In the genomic region with DNA sequence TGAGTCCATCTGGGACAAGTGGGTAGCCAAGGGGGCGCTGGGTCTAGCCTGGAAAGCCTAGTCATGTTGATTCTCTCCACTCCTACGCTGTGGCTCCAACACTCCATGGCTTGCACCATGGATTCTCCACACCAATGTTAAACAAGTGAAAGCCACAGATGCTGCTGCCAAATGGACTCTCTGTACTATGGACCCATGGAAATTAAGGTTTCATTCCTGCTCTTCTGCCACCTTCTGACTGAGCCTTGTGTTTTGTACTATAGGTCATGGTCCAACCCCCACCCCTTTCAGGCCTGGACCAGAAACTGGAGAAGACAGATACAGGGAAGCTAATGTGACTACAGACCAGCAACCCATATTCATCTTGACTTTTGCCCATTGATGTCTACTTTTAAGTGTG, we compare ENCODE assay signal across 31 mouse cellular contexts. TPM values are rescaled to one million over a fixed set of nuclear protein-coding genes. Genes with fewer than 3 reads are reported as not detected.
A peak's percentile ranks its signal among the peaks of the same experiment; 100 is the strongest.
DNase-seq lines count a peak whose midpoint lies in the region; ATAC-seq and TF ChIP-seq lines count a peak whose summit lies in the region.
"Had no signal": no experiment of that assay in that cellular context is flagged by ENCODE, and none has a peak within 500 bp of the region (broad histone marks: within the 10 kb centered on the region; RNA-seq: fewer than 3 reads in every experiment).

No protein-coding gene starts in this region.

- H3K27ac ChIP-seq in liver, postnatal 0 days (ENCODE audit: low read depth): no peak overlapping the region
- no peak overlapping the region for H3K27ac ChIP-seq in liver, embryonic 11.5 days (ENCODE audit: low read depth, low read length)
- H3K27ac ChIP-seq in kidney, embryonic 16.5 days (ENCODE audit: low read length): no peak overlapping the region
- H3K27ac ChIP-seq: embryonic facial prominence, embryonic 10.5 days; embryonic facial prominence, embryonic 15.5 days; forebrain, embryonic 12.5 days; hindbrain, embryonic 10.5 days; layer of hippocampus, adult 2 months; midbrain, embryonic 12.5 days; neural tube, embryonic 13.5 days; stomach, postnatal 0 days had no signal

- no peak for TF ChIP-seq EP300 in liver, postnatal 0 days (IDR thresholded peaks at IDR 0.05; ENCODE audit: low read depth)

- H3K4me3 ChIP-seq in liver, postnatal 0 days (ENCODE audit: low read depth, low read length): no peak overlapping the region
- H3K4me3 ChIP-seq in liver, embryonic 11.5 days (ENCODE audit: low read depth, low read length): no peak overlapping the region
- no peak overlapping the region for H3K4me3 ChIP-seq in kidney, embryonic 16.5 days (ENCODE audit: low read length)
- H3K4me3 ChIP-seq: embryonic facial prominence, embryonic 10.5 days; embryonic facial prominence, embryonic 15.5 days; forebrain, embryonic 12.5 days; hindbrain, embryonic 10.5 days; layer of hippocampus, adult 2 months; megakaryocyte, embryonic 14.5 days; midbrain, embryonic 12.5 days; neural tube, embryonic 13.5 days had no signal

- ATAC-seq in liver, postnatal 0 days: peak; percentile 62
- no peak for ATAC-seq in liver, embryonic 11.5 days (replicated peaks; ENCODE audit: low FRiP score)
- ATAC-seq in kidney, embryonic 16.5 days (ENCODE audit: low FRiP score, low TSS enrichment): 0 out of 2 replicates have a peak, but pooled peaks have one; percentile 61
- ATAC-seq: hindbrain, embryonic 16.5 days; lung, postnatal 0 days had no signal

- DNase-seq in liver, postnatal 0 days: no peak
- no peak for DNase-seq in liver, embryonic 11.5 days (ENCODE audit: low spot score)
- peak; percentile 62 to 85 for DNase-seq in kidney, postnatal 25 days
- DNase-seq in thymus, postnatal 4 days: no peak
- no peak for DNase-seq in cerebellum, adult 9-10 months
- DNase-seq: adrenal gland, adult 2 months; adrenal gland, postnatal 36 days; B cell, adult 2 months; cerebellum, adult 18-20 months; cerebellum, postnatal 14 days; gastrocnemius, postnatal 10 days; heart, postnatal 14 days; left cerebral cortex, postnatal 4 days; liver; lung, adult 18-20 months; lung, postnatal 4 days; right cerebral cortex, postnatal 4 days had no signal

- 84% methylated on average over 2 of the region's 2 CpGs for WGBS in liver, postnatal 0 days (ENCODE audit: insufficient replicate concordance)
- WGBS in liver, embryonic 11.5 days: 88% methylated on average over 2 of the region's 2 CpGs
- WGBS in kidney, embryonic 16.5 days: 83% methylated on average over 2 of the region's 2 CpGs

- H3K4me1 ChIP-seq in liver, postnatal 0 days (ENCODE audit: insufficient read depth): no peaks in the 10 kb centered on the region
- peaks cover 4% of the 10 kb centered on the region; the same call in 1 of the 2 replicates for H3K4me1 ChIP-seq in liver, embryonic 11.5 days (replicated peaks; ENCODE audit: control insufficient read depth, insufficient read depth, low read length)
- no peaks in the 10 kb centered on the region for H3K4me1 ChIP-seq in kidney, embryonic 16.5 days (ENCODE audit: insufficient read depth, low read length)
- H3K4me1 ChIP-seq: embryonic facial prominence, embryonic 15.5 days; forebrain, embryonic 12.5 days; hindbrain, embryonic 10.5 days; midbrain, embryonic 12.5 days; neural tube, embryonic 13.5 days had no signal

- no peak overlapping the region for H3K4me2 ChIP-seq in liver, postnatal 0 days (ENCODE audit: low read depth, low read length)
- H3K4me2 ChIP-seq in liver, embryonic 11.5 days: no peak overlapping the region
- no peak overlapping the region for H3K4me2 ChIP-seq in kidney, embryonic 16.5 days (replicated peaks; ENCODE audit: low read depth, low read length)
- H3K4me2 ChIP-seq: embryonic facial prominence, embryonic 15.5 days; forebrain, embryonic 12.5 days; midbrain, embryonic 12.5 days; neural tube, embryonic 13.5 days had no signal

- H3K9ac ChIP-seq in liver, postnatal 0 days (replicated peaks): no peak overlapping the region
- H3K9ac ChIP-seq in liver, embryonic 11.5 days (ENCODE audit: low read depth, low read length): no peak overlapping the region
- H3K9ac ChIP-seq in kidney, embryonic 16.5 days (replicated peaks; ENCODE audit: low read length): no peak overlapping the region
- H3K9ac ChIP-seq: embryonic facial prominence, embryonic 15.5 days; forebrain, embryonic 12.5 days; midbrain, embryonic 12.5 days; neural tube, embryonic 13.5 days had no signal

- no peaks in the 10 kb centered on the region for H3K27me3 ChIP-seq in liver, postnatal 0 days (ENCODE audit: insufficient read depth, low read length)
- H3K27me3 ChIP-seq in liver, embryonic 11.5 days (replicated peaks; ENCODE audit: control insufficient read depth, insufficient read depth, low read length): no peaks in the 10 kb centered on the region
- no peaks in the 10 kb centered on the region for H3K27me3 ChIP-seq in kidney, embryonic 16.5 days (ENCODE audit: insufficient read depth, low read length)
- H3K27me3 ChIP-seq: embryonic facial prominence, embryonic 15.5 days; megakaryocyte, embryonic 14.5 days; midbrain, embryonic 12.5 days; neural tube, embryonic 13.5 days had no signal

- TF ChIP-seq CTCF in liver, postnatal 0 days (IDR thresholded peaks at IDR 0.05; ENCODE audit: low read depth): no peak

- no peaks in the 10 kb centered on the region for H3K36me3 ChIP-seq in liver, postnatal 0 days (replicated peaks; ENCODE audit: insufficient read depth, low read length)
- H3K36me3 ChIP-seq in liver, embryonic 11.5 days (ENCODE audit: control insufficient read depth, insufficient read depth, low read length): no peaks in the 10 kb centered on the region
- H3K36me3 ChIP-seq in kidney, embryonic 16.5 days (ENCODE audit: insufficient read depth, low read length): no peaks in the 10 kb centered on the region
- H3K36me3 ChIP-seq: embryonic facial prominence, embryonic 10.5 days; embryonic facial prominence, embryonic 15.5 days; forebrain, embryonic 12.5 days; hindbrain, embryonic 10.5 days; midbrain, embryonic 12.5 days; neural tube, embryonic 13.5 days had no signal

- H3K9me3 ChIP-seq in liver, postnatal 0 days (ENCODE audit: low read length): no peaks in the 10 kb centered on the region
- H3K9me3 ChIP-seq in liver, embryonic 11.5 days (ENCODE audit: control insufficient read depth, low read length): no peaks in the 10 kb centered on the region
- H3K9me3 ChIP-seq in kidney, embryonic 16.5 days (ENCODE audit: low read length): no peaks in the 10 kb centered on the region
- H3K9me3 ChIP-seq: embryonic facial prominence, embryonic 10.5 days; embryonic facial prominence, embryonic 15.5 days; forebrain, embryonic 12.5 days; hindbrain, embryonic 10.5 days; midbrain, embryonic 12.5 days; neural tube, embryonic 13.5 days had no signal

RNA-seq across cellular contexts. Expression of a gene that starts 12.4 kb away (rescaled TPM):
- 25.2 and 31.1 TPM in 2 replicates for polyA plus RNA-seq in liver, postnatal 0 days (2015; fragmentation: Nextera tagmentation; extraction: Ambion mirVana)
- 126 and 129 TPM in 2 replicates for polyA plus RNA-seq in liver, embryonic 11.5 days (2014; fragmentation: Nextera tagmentation; extraction: Ambion mirVana)
- 66.6 and 76.6 TPM in 2 replicates for polyA plus RNA-seq in kidney, embryonic 16.5 days (2015; fragmentation: Nextera tagmentation; extraction: Ambion mirVana)

RNA-seq across cellular contexts. Expression of a gene that starts 47.1 kb away (rescaled TPM):
- not detected in 2 replicates for polyA plus RNA-seq in liver, postnatal 0 days (2015; fragmentation: Nextera tagmentation; extraction: Ambion mirVana)
- polyA plus RNA-seq in liver, embryonic 11.5 days (2014; fragmentation: Nextera tagmentation; extraction: Ambion mirVana): not detected in 2 replicates
- not detected in 2 replicates for polyA plus RNA-seq in kidney, embryonic 16.5 days (2015; fragmentation: Nextera tagmentation; extraction: Ambion mirVana)
- polyA plus RNA-seq: adrenal gland, adult 2 months; embryonic facial prominence, embryonic 10.5 days; embryonic facial prominence, embryonic 15.5 days; forebrain, embryonic 12.5 days; heart, embryonic 14.5 days; hindbrain, embryonic 10.5 days; intestine, embryonic 14.5 days; lung, postnatal 0 days; midbrain, embryonic 12.5 days had no signal

RNA-seq across cellular contexts. Expression of a gene that starts 56.2 kb away (rescaled TPM):
- polyA plus RNA-seq in liver, postnatal 0 days (2015; fragmentation: Nextera tagmentation; extraction: Ambion mirVana): 1.7 and 2.3 TPM in 2 replicates
- 4.5 and 5.1 TPM in 2 replicates for polyA plus RNA-seq in liver, embryonic 11.5 days (2014; fragmentation: Nextera tagmentation; extraction: Ambion mirVana)
- 15.7 and 23.2 TPM in 2 replicates for polyA plus RNA-seq in kidney, embryonic 16.5 days (2015; fragmentation: Nextera tagmentation; extraction: Ambion mirVana)

Comparison
In these comparisons a context has a peak if more than half of its experiments do, and no peak if none do; other contexts are left out.
1. DNase-seq: peak in kidney, postnatal 25 days (2 of 2); none in liver, postnatal 0 days (single experiment), liver, embryonic 11.5 days (single experiment), thymus, postnatal 4 days (single experiment) and cerebellum, adult 9-10 months (single experiment).